Mouse (Mus musculus): ENCODE measurements at regions not wholly inside any gene's neighbourhood (a gene's known extent, or its start where the extent isn't known, plus 50 kb on each side); places are given as distances from the start of the nearest gene placed in this dataset.

GRCm38 (mm10) chr8:8391321-8391720 lies 269.7 kb downstream of the Efnb2 start:
- no peaks in the 10 kb centered on the region for H3K36me3 ChIP-seq (ENCODE audit: control insufficient read depth, insufficient read depth)
- WGBS: 71% methylated on average over 9 of the region's 9 CpGs
- H3K9ac ChIP-seq (ENCODE audit: low read length): no peak overlapping the region
- H3K4me3 ChIP-seq (ENCODE audit: low read length): no peak overlapping the region
- no peaks in the 10 kb centered on the region for H3K27me3 ChIP-seq (ENCODE audit: control insufficient read depth, insufficient read depth, low read length)
- no peak overlapping the region for H3K27ac ChIP-seq (ENCODE audit: low read length)
- H3K4me2 ChIP-seq (ENCODE audit: low read depth, low read length): no peak overlapping the region
- ATAC-seq (replicated peaks; ENCODE audit: extremely low read depth, insufficient read depth, low FRiP score): no peak
- H3K9me3 ChIP-seq (replicated peaks; ENCODE audit: control insufficient read depth, low read length): no peaks in the 10 kb centered on the region
- H3K4me1 ChIP-seq (ENCODE audit: control insufficient read depth, insufficient read depth, low read length): no peaks in the 10 kb centered on the region

DNA sequence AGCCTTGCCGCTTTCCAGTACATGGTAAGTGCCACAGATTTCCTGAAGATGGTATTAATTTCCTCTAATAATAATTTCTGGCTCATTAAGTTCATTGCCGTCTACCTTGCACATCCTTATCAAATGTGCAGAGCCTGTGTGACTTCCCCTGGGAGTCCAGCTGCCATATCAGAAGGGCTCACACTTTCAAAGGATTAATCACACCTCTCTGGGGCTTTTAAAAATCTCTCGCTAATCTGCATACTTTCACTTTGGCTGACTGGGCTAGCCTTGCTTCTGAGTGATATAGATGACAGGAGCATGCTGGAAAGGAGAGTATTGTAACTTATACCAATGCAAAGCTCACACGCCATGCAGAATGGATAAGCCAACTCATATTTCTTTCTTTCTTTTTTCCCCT lies 282.8 kb downstream of the Efnb2 start:
- Histone ChIP-seq H3K4me3 (ENCODE audit: low read length) (no peak overlapping the region), H3K36me3 (ENCODE audit: control insufficient read depth, insufficient read depth) (no peaks in the 10 kb centered on the region), H3K27ac (ENCODE audit: low read length) (no peak overlapping the region), H3K4me2 (ENCODE audit: low read depth, low read length) (no peak overlapping the region), H3K4me1 (ENCODE audit: control insufficient read depth, insufficient read depth, low read length) (peaks cover 4% of the 10 kb centered on the region), H3K27me3 (ENCODE audit: control insufficient read depth, insufficient read depth, low read length) (no peaks in the 10 kb centered on the region), H3K9ac (ENCODE audit: low read length) (no peak overlapping the region), H3K9me3 (replicated peaks; ENCODE audit: control insufficient read depth, low read length) (no peaks in the 10 kb centered on the region)
- WGBS: 45% methylated on average over 4 of the region's 4 CpGs
- no peak for ATAC-seq (replicated peaks; ENCODE audit: extremely low read depth, insufficient read depth, low FRiP score)

- H3K27ac ChIP-seq (ENCODE audit: low read length): no peak overlapping the region
- no peak overlapping the region for H3K4me2 ChIP-seq (ENCODE audit: low read depth, low read length)
- H3K9ac ChIP-seq (ENCODE audit: low read length): no peak overlapping the region
- 70% methylated on average over 3 of the region's 3 CpGs for WGBS
- no peaks in the 10 kb centered on the region for H3K27me3 ChIP-seq (ENCODE audit: control insufficient read depth, insufficient read depth, low read length)
- no peaks in the 10 kb centered on the region for H3K9me3 ChIP-seq (replicated peaks; ENCODE audit: control insufficient read depth, low read length)
- H3K4me3 ChIP-seq (ENCODE audit: low read length): no peak overlapping the region
- H3K36me3 ChIP-seq (ENCODE audit: control insufficient read depth, insufficient read depth): no peaks in the 10 kb centered on the region
- ATAC-seq (replicated peaks; ENCODE audit: extremely low read depth, insufficient read depth, low FRiP score): no peak
- peaks cover 4% of the 10 kb centered on the region for H3K4me1 ChIP-seq (ENCODE audit: control insufficient read depth, insufficient read depth, low read length)
Measured at GRCm38 (mm10) chr8:8376791-8377190, 284.3 kb downstream of the Efnb2 start.

DNA sequence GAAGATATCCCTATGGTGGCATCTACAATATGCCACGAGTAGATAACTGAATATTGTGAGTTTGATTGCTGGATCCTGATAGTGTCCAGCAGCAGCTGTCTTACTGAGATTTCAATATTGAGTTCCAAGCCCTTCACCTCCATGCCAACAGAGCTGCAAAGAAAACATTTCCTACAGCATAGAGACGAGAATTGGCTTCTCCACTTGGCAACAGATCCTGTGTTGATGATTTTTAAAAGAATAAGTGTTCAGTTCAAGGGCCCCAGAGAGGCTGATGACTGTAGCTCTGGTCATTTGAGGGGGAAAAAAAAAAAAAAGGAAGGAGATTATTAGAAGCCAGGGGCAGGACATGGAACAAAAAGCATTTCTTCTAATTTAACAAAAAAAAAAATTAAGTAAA lies 284.7 kb downstream of the Efnb2 start:
- no peak overlapping the region for H3K4me2 ChIP-seq (ENCODE audit: low read depth, low read length)
- H3K4me1 ChIP-seq (ENCODE audit: control insufficient read depth, insufficient read depth, low read length): peaks cover 2% of the 10 kb centered on the region; the same call in 1 of the 2 replicates
- no peak for ATAC-seq (replicated peaks; ENCODE audit: extremely low read depth, insufficient read depth, low FRiP score)

DNA sequence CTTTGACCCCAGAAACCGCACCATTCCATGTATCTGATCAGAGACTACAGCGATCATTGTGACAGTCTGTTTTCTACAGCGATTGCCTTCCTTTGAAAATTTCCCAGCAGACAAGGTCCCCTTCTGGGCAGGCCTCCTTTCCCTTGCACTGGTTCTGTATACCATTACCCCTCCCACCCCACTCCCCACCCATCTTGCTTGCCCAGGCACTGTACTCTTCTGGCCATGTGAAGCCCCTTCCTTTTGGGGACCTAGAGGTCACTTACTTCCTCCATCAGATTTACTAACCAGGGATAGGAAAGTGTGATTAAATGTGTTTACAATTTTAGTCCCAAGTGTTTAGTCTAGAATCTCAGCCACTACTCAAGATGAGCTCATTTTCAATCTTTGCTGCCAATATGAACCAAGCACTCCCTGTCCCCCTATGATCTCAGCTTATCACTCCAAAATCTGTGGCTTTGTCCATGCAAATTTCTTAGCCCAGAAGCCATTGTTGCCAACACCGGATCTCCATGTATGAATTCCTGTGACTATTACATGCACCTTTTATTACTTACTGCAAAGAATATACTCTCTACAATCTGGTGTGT lies 293.7 kb downstream of the Efnb2 start:
- Histone ChIP-seq H3K4me1 (ENCODE audit: control insufficient read depth, insufficient read depth, low read length) (no peaks in the 10 kb centered on the region), H3K4me2 (ENCODE audit: low read depth, low read length) (no peak overlapping the region), H3K4me3 (ENCODE audit: low read length) (no peak overlapping the region), H3K36me3 (ENCODE audit: control insufficient read depth, insufficient read depth) (no peaks in the 10 kb centered on the region), H3K27me3 (ENCODE audit: control insufficient read depth, insufficient read depth, low read length) (no peaks in the 10 kb centered on the region), H3K27ac (ENCODE audit: low read length) (no peak overlapping the region), H3K9ac (ENCODE audit: low read length) (no peak overlapping the region), H3K9me3 (replicated peaks; ENCODE audit: control insufficient read depth, low read length) (no peaks in the 10 kb centered on the region)
- 84% methylated on average over 4 of the region's 4 CpGs for WGBS
- no peak for ATAC-seq (replicated peaks; ENCODE audit: extremely low read depth, insufficient read depth, low FRiP score)

More for the DNA sequence above, 284.7 kb downstream of the Efnb2 start:
- 58% methylated on average over 2 of the region's 2 CpGs for WGBS
- Histone ChIP-seq H3K27ac (ENCODE audit: low read length) (no peak overlapping the region), H3K9me3 (replicated peaks; ENCODE audit: control insufficient read depth, low read length) (no peaks in the 10 kb centered on the region), H3K9ac (ENCODE audit: low read length) (no peak overlapping the region), H3K36me3 (ENCODE audit: control insufficient read depth, insufficient read depth) (no peaks in the 10 kb centered on the region), H3K27me3 (ENCODE audit: control insufficient read depth, insufficient read depth, low read length) (no peaks in the 10 kb centered on the region), H3K4me3 (ENCODE audit: low read length) (no peak overlapping the region)

DNA sequence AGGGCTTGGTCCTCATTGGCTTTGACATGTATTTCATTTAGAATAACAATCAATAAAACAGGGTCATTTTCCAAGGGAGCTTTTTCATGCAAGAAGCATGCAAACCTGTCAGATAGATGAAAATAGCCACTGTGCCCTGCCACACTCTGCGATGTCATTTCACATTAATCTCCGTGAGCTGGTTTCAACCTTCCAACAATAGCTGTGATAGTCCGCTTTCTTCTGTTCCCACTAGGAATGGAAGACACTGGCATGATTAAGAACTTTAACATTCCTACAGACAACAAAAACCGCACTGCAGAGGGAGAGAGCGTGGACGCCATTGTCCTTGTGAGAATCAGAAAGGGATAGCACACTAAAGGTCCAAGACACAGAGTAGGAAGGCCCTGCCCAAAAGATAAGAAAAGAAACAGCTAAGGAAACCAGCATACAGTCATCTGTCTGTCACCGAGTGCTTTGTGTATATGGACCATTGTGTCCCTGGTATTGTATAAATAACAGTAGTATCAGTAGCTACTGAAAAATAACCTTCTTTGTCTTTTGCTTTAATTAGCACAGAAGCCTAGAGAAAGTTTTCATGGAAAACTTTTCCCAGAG lies 299.0 kb downstream of the Efnb2 start:
- Histone ChIP-seq H3K4me2 (ENCODE audit: low read depth, low read length) (no peak overlapping the region), H3K27ac (ENCODE audit: low read length) (no peak overlapping the region), H3K9me3 (replicated peaks; ENCODE audit: control insufficient read depth, low read length) (no peaks in the 10 kb centered on the region), H3K4me1 (ENCODE audit: control insufficient read depth, insufficient read depth, low read length) (no peaks in the 10 kb centered on the region), H3K27me3 (ENCODE audit: control insufficient read depth, insufficient read depth, low read length) (no peaks in the 10 kb centered on the region), H3K36me3 (ENCODE audit: control insufficient read depth, insufficient read depth) (no peaks in the 10 kb centered on the region), H3K9ac (ENCODE audit: low read length) (no peak overlapping the region), H3K4me3 (ENCODE audit: low read length) (no peak overlapping the region)
- no peak for ATAC-seq (replicated peaks; ENCODE audit: extremely low read depth, insufficient read depth, low FRiP score)
- WGBS: 64% methylated on average over 7 of the region's 7 CpGs

- Histone ChIP-seq H3K4me3 (ENCODE audit: low read length) (no peak overlapping the region), H3K9me3 (replicated peaks; ENCODE audit: control insufficient read depth, low read length) (no peaks in the 10 kb centered on the region), H3K27me3 (ENCODE audit: control insufficient read depth, insufficient read depth, low read length) (no peaks in the 10 kb centered on the region), H3K4me1 (ENCODE audit: control insufficient read depth, insufficient read depth, low read length) (no peaks in the 10 kb centered on the region), H3K36me3 (ENCODE audit: control insufficient read depth, insufficient read depth) (no peaks in the 10 kb centered on the region), H3K9ac (ENCODE audit: low read length) (no peak overlapping the region), H3K4me2 (ENCODE audit: low read depth, low read length) (no peak overlapping the region), H3K27ac (ENCODE audit: low read length) (no peak overlapping the region)
- ATAC-seq (replicated peaks; ENCODE audit: extremely low read depth, insufficient read depth, low FRiP score): no peak
Measured at GRCm38 (mm10) chr8:8360586-8360985, 300.5 kb downstream of the Efnb2 start.

DNA sequence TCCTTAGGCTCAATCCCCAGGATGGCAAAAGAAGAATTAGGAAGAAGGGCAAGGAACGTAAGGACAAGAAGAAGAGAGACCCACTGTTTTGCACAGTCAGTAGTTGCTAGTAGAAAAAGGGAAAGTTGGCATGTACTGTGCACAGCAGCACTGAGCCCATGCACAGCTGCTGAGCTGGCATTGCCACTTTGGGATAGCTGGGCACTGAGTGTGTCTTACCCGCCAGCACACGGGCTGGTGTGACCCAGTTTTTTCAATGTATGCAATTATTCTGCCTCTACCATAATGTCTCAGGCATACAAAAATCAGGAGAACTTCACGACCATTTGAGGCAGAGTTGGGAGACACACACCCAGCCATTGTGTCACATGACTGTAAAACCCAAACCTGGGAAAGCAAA lies 306.1 kb downstream of the Efnb2 start:
- 88% methylated on average over 4 of the region's 4 CpGs for WGBS

GRCm38 (mm10) chr8:8344661-8345060 lies 316.4 kb downstream of the Efnb2 start:
- no peak overlapping the region for H3K9ac ChIP-seq (ENCODE audit: low read length)
- H3K4me1 ChIP-seq (ENCODE audit: control insufficient read depth, insufficient read depth, low read length): no peaks in the 10 kb centered on the region
- H3K27ac ChIP-seq (ENCODE audit: low read length): no peak overlapping the region
- H3K4me2 ChIP-seq (ENCODE audit: low read depth, low read length): no peak overlapping the region
- no peak for ATAC-seq (replicated peaks; ENCODE audit: extremely low read depth, insufficient read depth, low FRiP score)
- no peaks in the 10 kb centered on the region for H3K9me3 ChIP-seq (replicated peaks; ENCODE audit: control insufficient read depth, low read length)
- no peak overlapping the region for H3K4me3 ChIP-seq (ENCODE audit: low read length)
- H3K36me3 ChIP-seq (ENCODE audit: control insufficient read depth, insufficient read depth): no peaks in the 10 kb centered on the region
- no peaks in the 10 kb centered on the region for H3K27me3 ChIP-seq (ENCODE audit: control insufficient read depth, insufficient read depth, low read length)
- WGBS: 72% methylated on average over 2 of the region's 2 CpGs

More for the DNA sequence above, 306.1 kb downstream of the Efnb2 start:
- Histone ChIP-seq H3K27ac (ENCODE audit: low read length) (no peak overlapping the region), H3K36me3 (ENCODE audit: control insufficient read depth, insufficient read depth) (no peaks in the 10 kb centered on the region), H3K4me1 (ENCODE audit: control insufficient read depth, insufficient read depth, low read length) (no peaks in the 10 kb centered on the region), H3K27me3 (ENCODE audit: control insufficient read depth, insufficient read depth, low read length) (no peaks in the 10 kb centered on the region), H3K4me2 (ENCODE audit: low read depth, low read length) (no peak overlapping the region), H3K9ac (ENCODE audit: low read length) (no peak overlapping the region), H3K9me3 (replicated peaks; ENCODE audit: control insufficient read depth, low read length) (no peaks in the 10 kb centered on the region), H3K4me3 (ENCODE audit: low read length) (no peak overlapping the region)
- ATAC-seq (replicated peaks; ENCODE audit: extremely low read depth, insufficient read depth, low FRiP score): no peak

All from heart, embryonic 16.5 days (tissue).